Mouse (Mus musculus) megakaryocyte, embryonic 14.5 days (primary cell): ENCODE data around the gene Ccdc8.

Experiments
- FLI1 ChIP-seq: IDR thresholded peaks from 2 replicates; pipeline ENCODE4 v1.6.1; 2012; ENCODE audit warnings: low read length, inconsistent platforms, mixed read lengths
- GATA1 ChIP-seq: IDR thresholded peaks from 3 replicates; pipeline ENCODE4 v1.6.1; 2012; ENCODE audit warnings: mixed read lengths, low read length, inconsistent platforms, borderline replicate concordance

GRCm38 (mm10) chr7:16955712-16956111, 36.8 kb upstream of the Ccdc8 start:
- TF ChIP-seq GATA1 = no peak
- no peak for TF ChIP-seq FLI1
